Mouse (Mus musculus): ENCODE measurements around the gene Senp8.

DNA sequence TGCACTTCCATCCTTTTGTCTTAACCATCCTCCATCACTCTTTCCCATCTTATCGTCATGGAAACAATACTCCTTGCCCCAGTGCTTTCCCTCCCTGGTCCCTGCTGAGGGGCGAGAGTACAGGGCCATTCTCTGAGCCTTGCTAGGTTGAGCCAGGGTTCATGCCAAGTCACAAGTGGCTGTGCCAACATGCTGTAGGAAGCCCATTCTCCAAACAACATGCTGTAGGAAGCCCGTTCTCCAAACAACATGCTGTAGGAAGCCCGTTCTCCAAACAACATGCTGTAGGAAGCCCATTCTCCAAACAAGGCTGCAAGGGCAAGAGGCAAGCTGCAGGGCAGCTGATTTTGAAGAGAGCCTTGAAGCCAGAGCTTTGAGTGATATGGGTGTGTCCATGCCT is 32.3 kb downstream of the Senp8 start:
- TF ChIP-seq CTCF (IDR thresholded peaks at IDR 0.05; ENCODE audit: low read depth) (no peak), EP300 (IDR thresholded peaks at IDR 0.05; ENCODE audit: low read depth) (no peak)

Data from liver, embryonic 14.5 days (tissue).